Mouse (Mus musculus): Measurements from ENCODE around the gene Dpp8.

GRCm38 (mm10) chr9:65113694-65114093, 81.5 kb downstream of the Dpp8 start:
- no peak for TF ChIP-seq POLR2A (IDR thresholded peaks at IDR 0.05; ENCODE audit: insufficient read depth, low read depth, low read length)
- TF ChIP-seq CTCF (IDR thresholded peaks at IDR 0.05; ENCODE audit: insufficient read depth, low read depth, low read length) = no peak

All from olfactory bulb, adult 2 months (tissue).